Mouse (Mus musculus): ENCODE results near the gene Mxd1. TPM values are rescaled to one million over a fixed set of nuclear protein-coding genes. Genes with fewer than 3 reads are reported as not detected.

Gene Mxd1
- total RNA-seq, 2 experiments from 2014 or later: 23.1 to 25.2 TPM

DNA sequence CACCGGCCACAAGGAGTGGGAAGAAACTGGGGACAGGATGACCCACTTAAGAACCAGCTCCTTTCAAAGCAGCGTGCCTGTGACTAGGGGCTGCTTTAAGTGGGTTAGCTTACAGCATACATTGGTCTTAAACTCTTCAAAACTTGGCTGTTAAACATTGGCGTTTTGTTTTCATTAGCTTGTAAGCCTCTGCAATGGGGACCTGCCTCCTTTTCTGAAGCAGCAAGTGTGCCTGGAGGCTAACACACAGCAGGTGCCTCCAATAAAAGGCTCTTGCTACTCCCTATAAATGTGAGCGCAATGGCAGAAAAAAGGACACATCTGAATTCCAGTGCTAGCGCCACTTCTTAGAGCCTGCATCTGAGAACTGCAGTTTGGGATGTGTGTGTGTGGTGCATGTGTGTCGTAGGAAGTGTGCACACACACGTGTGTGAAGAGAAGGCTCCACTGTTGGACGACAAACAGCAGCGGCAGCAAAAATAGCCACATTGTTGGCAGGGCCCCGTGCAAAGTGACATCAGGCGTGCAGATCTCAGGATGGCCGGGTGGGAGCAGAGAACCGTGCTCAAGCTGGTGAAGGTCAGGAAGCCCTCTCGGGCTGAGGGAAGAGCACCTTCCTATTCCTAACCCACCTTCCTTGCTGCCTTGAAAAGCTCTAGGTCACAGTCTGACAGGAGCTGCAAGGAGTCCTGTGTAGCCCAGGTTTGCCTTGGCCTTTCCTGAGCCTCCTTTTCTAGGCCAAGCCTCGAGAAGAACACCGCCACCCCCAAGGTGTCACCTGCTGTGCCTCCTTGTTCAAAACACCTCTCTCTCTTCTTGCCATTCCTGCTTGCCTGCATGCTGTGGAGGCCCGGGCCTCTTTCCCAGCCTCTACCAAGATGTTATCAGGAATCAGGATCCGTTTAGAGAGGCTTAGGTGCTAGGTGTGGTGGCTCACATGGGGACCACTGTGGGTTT is 44.6 kb downstream of the Mxd1 start:
- no peak; the same call in 1 of the 2 replicates for TF ChIP-seq CTCF (IDR thresholded peaks at IDR 0.05)
- peak in 1 of 2 experiments; percentile 36 for DNase-seq (ENCODE audit: extremely low spot score in 1 of 2, low spot score in 2 of 2)
- H3K4me3 ChIP-seq: no peak overlapping the region
- H3K27ac ChIP-seq: peak overlapping the region; percentile 55
- intact Hi-C loops (cut with DNase I): loop anchor here (2.0 kb wide), 1 partner anchor 40 kb away; no protein-coding TSS in a partner anchor

- no peak for TF ChIP-seq CTCF (IDR thresholded peaks at IDR 0.05)
- intact Hi-C loops (cut with DNase I): no loop called here
- no peak for DNase-seq (ENCODE audit: extremely low spot score in 1 of 2, low spot score in 2 of 2)
- no peak overlapping the region for H3K4me3 ChIP-seq
- H3K27ac ChIP-seq: no peak overlapping the region
Measured at GRCm38 (mm10) chr6:86623201-86623600, 45.8 kb downstream of the Mxd1 start.

- intact Hi-C loops (cut with DNase I): no loop called here
- H3K4me3 ChIP-seq: no peak overlapping the region
- no peak overlapping the region for H3K27ac ChIP-seq
- no peak for TF ChIP-seq CTCF (IDR thresholded peaks at IDR 0.05)
- no peak for DNase-seq (ENCODE audit: extremely low spot score in 1 of 2, low spot score in 2 of 2)
Measured at GRCm38 (mm10) chr6:86615301-86615700, 53.7 kb downstream of the Mxd1 start.

GRCm38 (mm10) chr6:86610714-86611113 is 58.2 kb downstream of the Mxd1 start:
- no peak overlapping the region for H3K4me3 ChIP-seq
- intact Hi-C loops (cut with DNase I): no loop called here
- no peak for DNase-seq (ENCODE audit: extremely low spot score in 1 of 2, low spot score in 2 of 2)
- no peak overlapping the region for H3K27ac ChIP-seq
- TF ChIP-seq CTCF (IDR thresholded peaks at IDR 0.05): no peak

- intact Hi-C loops (cut with DNase I): no loop called here
- H3K4me3 ChIP-seq: no peak overlapping the region
- no peak for DNase-seq (ENCODE audit: extremely low spot score in 1 of 2, low spot score in 2 of 2)
- no peak for TF ChIP-seq CTCF (IDR thresholded peaks at IDR 0.05)
- H3K27ac ChIP-seq: no peak overlapping the region
Measured at GRCm38 (mm10) chr6:86609235-86609634, 59.7 kb downstream of the Mxd1 start.

- no peak overlapping the region for H3K27ac ChIP-seq
- DNase-seq (ENCODE audit: extremely low spot score in 1 of 2, low spot score in 2 of 2): no peak
- no peak for TF ChIP-seq CTCF (IDR thresholded peaks at IDR 0.05)
- intact Hi-C loops (cut with DNase I): no loop called here
- H3K4me3 ChIP-seq: no peak overlapping the region
Measured at GRCm38 (mm10) chr6:86607471-86607870, 61.5 kb downstream of the Mxd1 start.

- intact Hi-C loops (cut with DNase I): no loop called here
- DNase-seq (ENCODE audit: extremely low spot score in 1 of 2, low spot score in 2 of 2): no peak
- H3K4me3 ChIP-seq: no peak overlapping the region
- no peak overlapping the region for H3K27ac ChIP-seq
- no peak for TF ChIP-seq CTCF (IDR thresholded peaks at IDR 0.05)
Measured at GRCm38 (mm10) chr6:86606289-86606688, 62.7 kb downstream of the Mxd1 start.

DNA sequence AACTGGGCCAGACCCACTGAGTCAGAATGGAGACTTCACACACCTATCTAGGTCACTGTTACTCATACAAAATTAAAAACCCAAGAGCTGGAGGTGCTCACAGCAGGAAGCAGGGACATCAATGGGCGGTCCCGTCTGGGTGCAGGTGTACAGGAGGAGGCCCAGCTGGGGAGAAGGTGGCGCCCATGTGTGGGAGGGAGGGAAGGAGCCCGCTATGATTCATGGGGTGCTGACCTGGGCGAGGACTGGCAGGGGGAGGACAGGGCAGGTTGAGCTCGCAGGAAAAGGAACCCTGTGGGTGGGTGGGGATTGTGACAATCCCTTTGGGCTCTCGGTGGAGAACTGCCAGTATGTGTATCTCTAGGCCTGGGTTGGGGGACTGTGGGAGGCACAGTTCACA is 63.7 kb downstream of the Mxd1 start:
- no peak overlapping the region for H3K27ac ChIP-seq
- DNase-seq (ENCODE audit: extremely low spot score in 1 of 2, low spot score in 2 of 2): no peak
- intact Hi-C loops (cut with DNase I): no loop called here
- no peak for TF ChIP-seq CTCF (IDR thresholded peaks at IDR 0.05)
- H3K4me3 ChIP-seq: no peak overlapping the region

DNA sequence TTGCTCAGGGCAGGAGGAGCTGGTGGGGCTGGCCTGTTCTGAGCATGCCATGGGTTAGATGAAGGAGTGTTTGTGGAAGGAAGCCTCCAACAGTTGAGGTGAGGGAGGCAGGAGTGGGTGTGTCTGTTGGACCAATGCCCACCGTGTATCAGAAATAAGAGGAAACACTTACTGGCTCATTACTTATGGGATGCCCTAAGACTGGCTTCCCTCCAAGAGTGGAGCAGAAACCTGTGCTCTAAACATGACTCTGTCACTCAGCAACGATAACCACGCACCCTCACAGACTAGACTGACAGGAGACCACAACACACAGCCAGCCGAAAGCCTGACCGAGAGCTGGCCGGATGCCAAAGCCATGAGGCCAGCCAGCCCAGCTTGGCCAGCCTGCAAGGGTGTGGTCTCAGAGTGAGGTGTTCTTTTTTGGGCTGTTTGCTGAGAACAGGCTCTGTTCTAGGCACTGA is 69.0 kb downstream of the Mxd1 start:
- no peak for DNase-seq (ENCODE audit: extremely low spot score in 1 of 2, low spot score in 2 of 2)
- Histone ChIP-seq H3K27ac (no peak overlapping the region), H3K4me3 (no peak overlapping the region)
- intact Hi-C loops (cut with DNase I): loop anchor here (1.0 kb wide), 1 partner anchor 38 kb away; no protein-coding TSS in a partner anchor
- no peak for TF ChIP-seq CTCF (IDR thresholded peaks at IDR 0.05)

DNA sequence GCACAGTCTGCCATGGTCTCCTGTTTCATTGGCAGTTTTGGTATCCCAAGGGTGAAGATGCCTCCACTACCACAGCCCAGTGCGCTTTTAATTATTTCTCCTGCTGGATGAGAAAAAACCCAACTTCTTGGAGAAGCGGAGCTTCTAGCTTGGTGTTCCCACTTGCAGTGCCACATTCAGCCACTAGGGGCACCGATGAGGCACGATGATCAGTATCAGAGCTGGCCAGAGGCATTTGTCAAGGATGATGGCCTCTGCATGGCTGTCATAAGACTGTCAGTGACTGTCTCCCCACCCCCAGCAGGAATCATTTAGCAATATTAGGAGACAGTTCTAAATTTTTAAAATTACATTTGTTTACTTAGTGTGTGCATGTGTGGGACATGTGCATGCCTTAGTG is 69.8 kb downstream of the Mxd1 start:
- Histone ChIP-seq H3K27ac (no peak overlapping the region), H3K4me3 (no peak overlapping the region)
- peak; percentile 99 for TF ChIP-seq CTCF (IDR thresholded peaks at IDR 0.05)
- intact Hi-C loops (cut with DNase I): loop anchor here (1.0 kb wide), 1 partner anchor 39 kb away; no protein-coding TSS in a partner anchor
- peak; percentile 75 to 86 for DNase-seq (ENCODE audit: extremely low spot score in 1 of 2, low spot score in 2 of 2)

DNA sequence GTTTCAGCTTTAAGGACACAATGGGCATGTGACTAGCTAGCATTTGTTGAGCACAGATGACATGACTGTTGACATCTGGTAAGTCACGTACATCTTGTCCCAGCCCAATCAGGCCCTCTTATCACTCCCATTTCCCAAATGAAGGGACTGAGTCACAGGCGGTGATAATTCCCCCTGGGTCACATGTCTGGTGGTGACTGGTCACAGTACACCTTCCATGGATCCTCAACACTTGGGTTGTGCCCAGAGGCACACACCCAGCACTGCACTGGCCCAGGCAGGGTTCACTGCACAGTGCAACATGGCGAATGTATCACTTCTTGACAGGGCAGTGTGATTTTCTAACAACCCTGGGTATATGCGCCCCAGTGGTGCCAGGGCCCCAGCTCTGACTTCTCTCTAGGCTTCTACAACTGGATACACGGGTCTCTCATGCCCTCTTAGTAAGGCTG is 70.2 kb downstream of the Mxd1 start:
- intact Hi-C loops (cut with DNase I): loop anchor here (1.0 kb wide), 1 partner anchor 40 kb away; no protein-coding TSS in a partner anchor
- H3K4me3 ChIP-seq: no peak overlapping the region
- no peak for DNase-seq (ENCODE audit: extremely low spot score in 1 of 2, low spot score in 2 of 2)

More for the DNA sequence above, 70.2 kb downstream of the Mxd1 start:
- no peak for TF ChIP-seq CTCF (IDR thresholded peaks at IDR 0.05)
- no peak overlapping the region for H3K27ac ChIP-seq

Other genes starting within 250 kb of the Mxd1 start
- not detected for gene Gm44790, start 242.5 kb downstream of the Mxd1 start, total RNA-seq (2021)
- 10 to 100 TPM; 19.3 to 24.7 TPM for gene C87436, start 230.8 kb downstream of the Mxd1 start, total RNA-seq (2021)
- 100 to 1,000 TPM; 174 to 176 TPM for gene Pcbp1, start 142.8 kb downstream of the Mxd1 start, total RNA-seq (2021)
- gene Asprv1, start 41.0 kb downstream of the Mxd1 start, total RNA-seq (2021): 1 to 10 TPM; 1.8 to 2.5 TPM
- 10 to 100 TPM; 52.5 to 55.7 TPM for gene Snrnp27, start 15.4 kb upstream of the Mxd1 start, total RNA-seq (2021)
- 10 to 100 TPM; 34.4 to 36.2 TPM for gene Gmcl1, start 64.2 kb upstream of the Mxd1 start, total RNA-seq (2021)
- 1 to 10 TPM; 6.5 to 7.7 TPM for gene Anxa4, start 124.4 kb upstream of the Mxd1 start, total RNA-seq (2021)
- gene Aak1, start 180.4 kb upstream of the Mxd1 start, total RNA-seq (2021): 100 to 1,000 TPM; 442 to 463 TPM

Data from left cerebral cortex, adult 2 months (tissue).